Mouse (Mus musculus) C2C12 (cell line): Measurements from ENCODE around the gene Mroh2a. TPM values are rescaled to one million over a fixed set of nuclear protein-coding genes. Genes with fewer than 3 reads are reported as not detected.

Experiments
- H3K27me3 ChIP-seq: one replicate; pipeline ENCODE4 v1.6.1; 2011; ENCODE audit not compliant: control insufficient read depth, insufficient read depth, insufficient read length
- H3K36me3 ChIP-seq: one replicate; pipeline ENCODE4 v1.6.1; 2011; ENCODE audit not compliant: control insufficient read depth, insufficient read depth
- H3K4me3 ChIP-seq: one replicate; pipeline ENCODE4 v1.5.1; 2011; ENCODE audit warnings: mild to moderate bottlenecking, control low read depth; ENCODE audit not compliant: poor library complexity, insufficient read depth, severe bottlenecking
- H3K79me2 ChIP-seq: one replicate; pipeline ENCODE4 v1.6.1; 2011; ENCODE audit not compliant: control insufficient read depth, insufficient read depth
- H3K79me3 ChIP-seq: one replicate; pipeline ENCODE4 v1.6.1; 2011; ENCODE audit warnings: low read depth, control low read depth
- H3ac ChIP-seq: one replicate; pipeline ENCODE3; 2011; ENCODE audit warnings: low read depth; ENCODE audit not compliant: control insufficient read depth, insufficient read length
- CEBPB ChIP-seq: IDR thresholded peaks from one replicate; pipeline ENCODE4 v1.6.1; 2011; ENCODE audit warnings: low read depth, mild to moderate bottlenecking, control low read depth, moderate library complexity
- CTCF ChIP-seq: IDR thresholded peaks from one replicate; pipeline ENCODE4 v1.5.1; 2011; ENCODE audit not compliant: control insufficient read depth, insufficient read depth, insufficient read length
- FOSL1 ChIP-seq: IDR thresholded peaks from one replicate; pipeline ENCODE4 v1.8.0; 2011; ENCODE audit warnings: mild to moderate bottlenecking, low read length; ENCODE audit not compliant: poor library complexity, insufficient read depth, severe bottlenecking
- MAX ChIP-seq: IDR thresholded peaks from one replicate; pipeline ENCODE4 v1.6.1; 2011; ENCODE audit warnings: mild to moderate bottlenecking, control low read depth
- MYOD1 ChIP-seq: IDR thresholded peaks from one replicate; pipeline ENCODE4 v1.6.1; 2011; ENCODE audit warnings: low read depth; ENCODE audit not compliant: control insufficient read depth, insufficient read length
- MYOG ChIP-seq: IDR thresholded peaks from one replicate; pipeline ENCODE4 v1.6.1; 2011; ENCODE audit not compliant: control insufficient read depth, insufficient read length; ENCODE audit errors: extremely low read depth
- USF1 ChIP-seq: IDR thresholded peaks from one replicate; pipeline ENCODE4 v1.6.1; 2011; ENCODE audit warnings: low read depth, mild to moderate bottlenecking, control low read depth, moderate library complexity
- polyA plus RNA-seq: library from polyadenylated mRNA; unstranded; fragments of >200 nt; fragmentation: generic; extraction: Trizol; gene quantifications from one replicate; pipeline ENCODE4 v1.2.1, GENCODE M21; 2012; ENCODE audit warnings: missing spikeins

The Mroh2a gene
- polyA plus RNA-seq, 1 experiment, result 0.69 TPM

DNA sequence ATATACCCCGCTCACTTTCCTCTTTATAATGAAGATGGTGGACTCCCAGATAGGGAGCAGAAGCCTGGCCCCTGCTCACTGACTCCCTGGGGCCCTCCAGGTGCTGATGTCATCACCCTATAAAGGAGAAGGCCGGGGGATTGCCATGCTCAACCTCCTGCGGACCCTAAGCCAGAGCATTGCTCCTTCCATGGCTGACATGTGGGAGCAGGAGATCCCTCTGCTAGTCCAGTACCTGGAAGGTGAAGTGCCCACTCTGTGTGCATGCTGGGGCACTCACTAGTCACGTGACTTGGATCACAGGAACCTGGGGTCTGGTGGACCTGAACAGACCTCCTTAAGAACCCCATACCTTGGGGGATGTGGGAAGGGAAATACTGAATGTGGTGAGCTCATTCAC is 13.8 kb downstream of the Mroh2a start:
- no peak overlapping the region for H3ac ChIP-seq
- H3K79me3 ChIP-seq, result no peaks in the 10 kb centered on the region
- no peak overlapping the region for H3K4me3 ChIP-seq
- H3K27me3 ChIP-seq, result peaks cover 31% of the 10 kb centered on the region
- H3K36me3 ChIP-seq, result no peaks in the 10 kb centered on the region
- no peaks in the 10 kb centered on the region for H3K79me2 ChIP-seq
- TF ChIP-seq CTCF (no peak), CEBPB (no peak), MAX (no peak)

GRCm38 (mm10) chr1:88243861-88244260 is 17.1 kb downstream of the Mroh2a start:
- TF ChIP-seq MYOG (no peak), FOSL1 (no peak), MYOD1 (no peak), MAX (no peak), CTCF (no peak), CEBPB (no peak), USF1 (no peak)
- peaks cover 20% of the 10 kb centered on the region for H3K27me3 ChIP-seq
- no peaks in the 10 kb centered on the region for H3K36me3 ChIP-seq
- H3K79me2 ChIP-seq, result no peaks in the 10 kb centered on the region
- H3K4me3 ChIP-seq, result no peak overlapping the region
- H3K79me3 ChIP-seq, result no peaks in the 10 kb centered on the region
- no peak overlapping the region for H3ac ChIP-seq

DNA sequence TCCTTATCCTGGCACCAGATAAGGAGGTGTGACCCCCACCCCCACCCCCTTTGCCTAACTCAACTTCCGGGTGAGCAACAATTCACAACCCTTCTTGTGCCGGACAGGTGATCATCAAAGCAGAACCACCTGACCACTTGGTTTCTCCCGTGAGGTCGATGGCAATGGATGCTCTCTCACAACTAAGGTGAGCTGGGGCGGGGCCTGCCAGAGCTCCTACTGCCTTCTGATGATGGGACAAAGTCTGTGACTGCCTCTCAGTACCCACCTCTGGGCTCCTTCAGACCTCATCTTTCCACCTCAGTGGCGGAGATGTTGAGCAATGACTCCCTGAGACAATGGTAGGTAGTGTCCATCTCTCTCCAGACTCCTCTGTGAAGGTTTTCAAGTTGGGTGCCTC is 19.1 kb downstream of the Mroh2a start:
- H3K4me3 ChIP-seq, result no peak overlapping the region
- TF ChIP-seq USF1 (no peak), FOSL1 (no peak), CEBPB (no peak), MAX (no peak), CTCF (no peak), MYOG (no peak), MYOD1 (no peak)
- peaks cover 26% of the 10 kb centered on the region for H3K27me3 ChIP-seq
- H3K36me3 ChIP-seq, result no peaks in the 10 kb centered on the region
- no peak overlapping the region for H3ac ChIP-seq
- no peaks in the 10 kb centered on the region for H3K79me2 ChIP-seq
- H3K79me3 ChIP-seq, result no peaks in the 10 kb centered on the region

- no peak overlapping the region for H3K4me3 ChIP-seq
- TF ChIP-seq CTCF (no peak), FOSL1 (no peak), MAX (no peak), MYOD1 (no peak), USF1 (no peak), MYOG (no peak), CEBPB (no peak)
- H3K79me3 ChIP-seq, result no peaks in the 10 kb centered on the region
- no peak overlapping the region for H3ac ChIP-seq
- peaks cover 26% of the 10 kb centered on the region for H3K27me3 ChIP-seq
- H3K79me2 ChIP-seq, result no peaks in the 10 kb centered on the region
- no peaks in the 10 kb centered on the region for H3K36me3 ChIP-seq
Observed at GRCm38 (mm10) chr1:88246386-88246785, 19.6 kb downstream of the Mroh2a start.

GRCm38 (mm10) chr1:88247660-88248059 is 20.9 kb downstream of the Mroh2a start:
- no peaks in the 10 kb centered on the region for H3K79me2 ChIP-seq
- no peaks in the 10 kb centered on the region for H3K36me3 ChIP-seq
- H3ac ChIP-seq, result no peak overlapping the region
- H3K79me3 ChIP-seq, result no peaks in the 10 kb centered on the region
- TF ChIP-seq CEBPB, result no peak
- H3K4me3 ChIP-seq, result no peak overlapping the region
- H3K27me3 ChIP-seq, result peaks cover 27% of the 10 kb centered on the region

DNA sequence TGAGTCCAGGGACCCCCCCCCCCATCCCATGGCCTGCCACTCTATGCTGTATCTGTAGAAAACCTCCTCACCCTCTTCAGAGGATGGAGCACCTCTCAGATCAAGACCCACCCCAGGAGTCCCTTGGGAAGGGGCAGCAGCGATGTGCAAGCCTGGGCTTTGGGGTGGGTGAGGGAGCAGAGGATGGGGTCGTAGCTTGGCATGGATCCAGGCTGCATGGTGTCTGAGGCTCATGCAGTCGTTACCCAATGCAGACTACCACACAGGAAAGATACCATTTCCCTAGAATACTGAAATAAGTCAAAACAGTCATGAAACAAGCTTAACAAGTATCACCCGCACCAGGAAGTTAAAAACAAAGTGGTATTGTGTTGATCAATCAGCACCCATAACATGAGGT is 21.9 kb downstream of the Mroh2a start:
- no peak for TF ChIP-seq USF1
- TF ChIP-seq FOSL1, result no peak
- no peak for TF ChIP-seq MYOG
- TF ChIP-seq MYOD1, result no peak
- TF ChIP-seq CTCF, result no peak
- no peak for TF ChIP-seq MAX
- no peak for TF ChIP-seq CEBPB
- no peaks in the 10 kb centered on the region for H3K79me3 ChIP-seq
- peaks cover 21% of the 10 kb centered on the region for H3K27me3 ChIP-seq
- no peak overlapping the region for H3K4me3 ChIP-seq
- no peaks in the 10 kb centered on the region for H3K79me2 ChIP-seq
- H3K36me3 ChIP-seq, result no peaks in the 10 kb centered on the region
- H3ac ChIP-seq, result no peak overlapping the region
